Mouse (Mus musculus) liver, embryonic 14.5 days (tissue): Measurements from ENCODE around the gene Sh3pxd2a. TPM values are rescaled to one million over a fixed set of nuclear protein-coding genes. Genes with fewer than 3 reads are reported as not detected.

ENCODE experiments used
- ATAC-seq: fragments of 200-750 bp; cut with Nextera tagmentation; 2 replicates; pipeline ENCODE4 v1.8.0; 2017; ENCODE audit warnings: moderate number of reproducible peaks, mild to moderate bottlenecking, moderate library complexity; ENCODE audit not compliant: insufficient read depth
- DNase-seq, 3 experiments: peaks; one replicate each; pipeline ENCODE4 v3.0.0-alpha.2; 2012 to 2013; ENCODE audit warnings: low read depth in 3 of 3, low spot score in 3 of 3
- H3K27ac ChIP-seq: fragments of 300-500 bp; sonication (generic); 2 replicates; pipeline ENCODE4 v1.5.1; 2014; ENCODE audit warnings: moderate library complexity, mild to moderate bottlenecking, control low read depth, inconsistent platforms
- H3K27me3 ChIP-seq: fragments of 300-500 bp; sonication (generic); 2 replicates; pipeline ENCODE4 v1.6.1; 2014; ENCODE audit warnings: mild to moderate bottlenecking, low read length, moderate library complexity; ENCODE audit not compliant: control insufficient read depth, insufficient read depth
- H3K36me3 ChIP-seq: fragments of 300-500 bp; sonication (generic); replicated peaks from 2 replicates; pipeline ENCODE4 v1.6.1; 2014; ENCODE audit warnings: low read depth; ENCODE audit not compliant: control insufficient read depth, insufficient read depth
- H3K4me1 ChIP-seq, 2 experiments: fragments of 200-500 bp in 1 of 2; fragments of 300-500 bp in 1 of 2; sonication (generic) in 1 of 2; replicated peaks; 2 replicates each; pipeline ENCODE4 v1.6.1; 2012 to 2014; ENCODE audit warnings: antibody characterized with exemption in 1 of 2, inconsistent platforms in 1 of 2, low read length in 1 of 2; ENCODE audit not compliant: control insufficient read depth in 2 of 2, insufficient read depth in 2 of 2
- H3K4me2 ChIP-seq: fragments of 300-500 bp; sonication (generic); 2 replicates; pipeline ENCODE4 v1.6.1; 2014; ENCODE audit warnings: low read depth, mild to moderate bottlenecking, control low read depth, moderate library complexity
- H3K4me3 ChIP-seq, 2 experiments: fragments of 200-500 bp in 1 of 2; fragments of 300-500 bp in 1 of 2; sonication (generic) in 1 of 2; 2 replicates each; pipeline ENCODE4 v1.5.1; 2012 to 2014; ENCODE audit warnings: low read depth in 2 of 2, low read length in 2 of 2, mild to moderate bottlenecking in 2 of 2, control low read depth in 1 of 2, inconsistent platforms in 1 of 2, moderate library complexity in 1 of 2; ENCODE audit not compliant: insufficient read depth in 1 of 2
- H3K9ac ChIP-seq: fragments of 300-500 bp; sonication (generic); replicated peaks from 2 replicates; pipeline ENCODE4 v1.6.1; 2014; ENCODE audit warnings: mild to moderate bottlenecking, control low read depth, moderate library complexity
- H3K9me3 ChIP-seq: fragments of 300-500 bp; sonication (generic); 2 replicates; pipeline ENCODE4 v1.6.1; 2016; ENCODE audit warnings: low read length, mixed read lengths; ENCODE audit not compliant: control insufficient read depth
- CTCF ChIP-seq: IDR thresholded peaks from 2 replicates; pipeline ENCODE4 v1.5.1; 2016; ENCODE audit warnings: antibody characterized with exemption, low read depth, control low read depth
- EP300 ChIP-seq: IDR thresholded peaks from 2 replicates; pipeline ENCODE4 v1.6.1; 2016; ENCODE audit warnings: antibody characterized with exemption, low read depth
- WGBS: fragments of 180-500 bp; shearing (Covaris S2); extraction: QIAGEN DNeasy Blood & Tissue Kit; methylation state at CpG from one replicate; pipeline ENCODE4 v1.1.7; 2014; ENCODE audit not compliant: insufficient replicate concordance; 5-methylcytosine and 5-hydroxymethylcytosine counted together
- polyA plus RNA-seq, 2 experiments: library from polyadenylated mRNA; depleted of rRNA in 1 of 2; stranded (reverse) in 1 of 2; unstranded in 1 of 2; fragments of >200 nt; fragmentation: Nextera tagmentation in 1 of 2; extraction: Ambion mirVana in 1 of 2; gene quantifications; 2 replicates each; pipeline versions ENCODE4 v1.2.1 to v1.2.3; 2012 to 2014

The Sh3pxd2a gene
- polyA plus RNA-seq, 2 experiments = 0.50 to 1.6 TPM

DNA sequence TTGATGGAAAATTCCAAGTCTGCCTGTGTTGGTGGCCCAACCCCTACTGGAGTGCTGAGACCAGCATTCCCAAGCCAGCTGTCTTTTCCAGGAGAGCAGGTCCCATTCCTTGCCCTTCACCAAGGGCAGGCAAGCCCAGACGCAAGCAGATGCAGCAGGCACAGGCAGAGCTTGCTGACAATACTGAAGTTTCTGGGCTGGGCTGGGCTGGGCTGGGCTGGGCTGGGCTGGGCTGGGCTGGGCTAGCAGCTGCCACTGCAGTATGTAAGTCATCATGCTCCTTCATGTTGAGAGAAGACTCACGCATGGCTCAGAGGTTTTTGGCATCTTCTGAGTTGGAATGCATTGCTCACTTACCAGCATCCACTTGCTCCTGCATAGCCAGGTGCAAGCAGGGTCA is 27.7 kb upstream of the Sh3pxd2a start:
- H3K4me2 ChIP-seq = no peak overlapping the region
- H3K9ac ChIP-seq = no peak overlapping the region
- WGBS = 74% methylated on average over 2 of the region's 2 CpGs
- H3K4me1 ChIP-seq = no peaks in the 10 kb centered on the region
- ATAC-seq (no peak), DNase-seq (no peak)
- no peak overlapping the region for H3K4me3 ChIP-seq
- TF ChIP-seq EP300 (no peak), CTCF (no peak)
- H3K27me3 ChIP-seq = no peaks in the 10 kb centered on the region
- no peak overlapping the region for H3K27ac ChIP-seq
- no peaks in the 10 kb centered on the region for H3K36me3 ChIP-seq
- H3K9me3 ChIP-seq = no peaks in the 10 kb centered on the region; the same call in 1 of the 2 replicates

DNA sequence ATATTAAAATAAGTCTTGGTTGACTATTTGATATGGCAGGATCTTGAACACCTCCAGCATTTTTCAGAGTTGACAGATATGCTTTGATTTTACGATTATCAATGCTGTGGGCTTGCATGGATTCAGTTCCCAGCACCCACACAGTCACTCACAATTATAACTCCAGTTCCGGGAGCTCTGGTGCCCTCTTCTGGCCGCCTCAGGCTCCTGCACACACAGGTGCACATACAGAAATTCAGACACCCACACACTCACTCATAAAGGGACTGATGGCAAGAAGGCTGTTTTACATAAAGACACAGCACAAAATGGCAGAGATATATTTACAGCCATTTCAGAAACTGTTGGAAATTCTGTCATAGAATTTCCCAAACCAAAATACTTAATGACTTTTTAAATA is 25.0 kb upstream of the Sh3pxd2a start:
- Histone ChIP-seq H3K9me3 (no peaks in the 10 kb centered on the region; the same call in 1 of the 2 replicates), H3K9ac (no peak overlapping the region), H3K4me2 (no peak overlapping the region), H3K36me3 (no peaks in the 10 kb centered on the region), H3K27ac (no peak overlapping the region), H3K4me1 (no peaks in the 10 kb centered on the region), H3K27me3 (no peaks in the 10 kb centered on the region), H3K4me3 (no peak overlapping the region)
- TF ChIP-seq EP300 (no peak), CTCF (peak; percentile 46)
- WGBS = 59% methylated on average over 3 of the region's 3 CpGs
- ATAC-seq (no peak), DNase-seq (no peak)

- no peaks in the 10 kb centered on the region for H3K27me3 ChIP-seq
- H3K4me1 ChIP-seq = no peaks in the 10 kb centered on the region
- TF ChIP-seq CTCF = peak; percentile 65
- no peak for TF ChIP-seq EP300
- H3K27ac ChIP-seq = no peak overlapping the region
- 26% methylated on average over 4 of the region's 4 CpGs for WGBS
- ATAC-seq = no peak
- no peaks in the 10 kb centered on the region; the same call in 1 of the 2 replicates for H3K9me3 ChIP-seq
- H3K4me2 ChIP-seq = no peak overlapping the region
- no peak overlapping the region for H3K4me3 ChIP-seq
- no peaks in the 10 kb centered on the region for H3K36me3 ChIP-seq
- DNase-seq = no peak
- H3K9ac ChIP-seq = no peak overlapping the region
Observed at GRCm38 (mm10) chr19:47488250-47488649, 24.0 kb upstream of the Sh3pxd2a start.

DNA sequence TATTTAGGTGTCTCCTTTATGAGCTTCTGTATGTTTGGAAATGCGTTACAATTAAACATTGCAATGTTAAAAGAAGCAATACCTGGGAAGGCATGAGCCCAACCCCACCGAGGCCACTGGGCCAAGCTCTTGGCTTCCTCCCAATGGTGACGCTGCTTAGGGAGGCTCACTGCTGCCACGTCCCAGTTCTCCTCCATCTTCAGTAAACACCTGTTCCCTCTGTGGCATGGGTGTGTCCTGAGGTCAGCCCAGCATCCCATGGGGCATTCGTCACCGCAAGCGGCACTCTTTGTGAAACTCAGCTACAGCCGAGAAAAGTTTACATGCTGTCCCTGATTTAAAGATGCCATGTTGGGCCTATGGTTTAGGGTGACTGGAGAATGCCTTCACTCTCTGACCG is 23.4 kb upstream of the Sh3pxd2a start:
- no peak overlapping the region for H3K9ac ChIP-seq
- TF ChIP-seq EP300 = no peak
- TF ChIP-seq CTCF = no peak
- H3K9me3 ChIP-seq = no peaks in the 10 kb centered on the region; the same call in 1 of the 2 replicates
- H3K27me3 ChIP-seq = no peaks in the 10 kb centered on the region
- no peak overlapping the region for H3K27ac ChIP-seq
- no peak for ATAC-seq
- no peak for DNase-seq
- no peaks in the 10 kb centered on the region for H3K36me3 ChIP-seq
- H3K4me1 ChIP-seq = no peaks in the 10 kb centered on the region
- no peak overlapping the region for H3K4me2 ChIP-seq
- WGBS = 76% methylated on average over 9 of the region's 9 CpGs
- H3K4me3 ChIP-seq = no peak overlapping the region

DNA sequence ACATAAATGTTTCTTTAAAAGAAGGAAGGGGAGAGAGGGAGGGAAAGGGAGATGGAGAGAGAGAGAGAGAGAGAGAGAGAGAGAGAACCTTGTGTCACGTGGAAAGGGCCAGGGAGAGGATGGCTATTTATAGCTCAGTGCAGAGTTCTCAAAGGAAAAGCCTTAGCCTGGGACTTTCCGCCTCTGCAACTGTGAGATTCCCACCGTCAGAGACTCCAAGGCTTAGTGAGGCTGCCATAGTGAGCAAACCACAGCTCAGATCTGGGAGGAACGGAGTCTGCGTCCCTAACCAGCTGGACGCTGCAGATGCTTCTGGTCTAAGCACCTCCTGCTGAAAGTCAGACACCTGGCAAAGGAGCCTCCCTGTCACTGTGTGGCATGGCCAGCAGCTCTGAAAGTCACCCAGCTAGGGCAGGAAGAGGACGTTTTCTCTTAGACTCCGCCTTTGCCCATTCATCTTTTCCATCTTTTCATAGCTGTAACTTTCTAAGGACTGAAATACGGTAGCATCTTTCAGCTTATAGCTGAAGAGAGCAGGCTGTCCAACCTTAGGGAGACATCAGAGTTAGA is 21.9 kb upstream of the Sh3pxd2a start:
- DNase-seq = no peak
- Histone ChIP-seq H3K4me3 (no peak overlapping the region), H3K4me1 (no peaks in the 10 kb centered on the region), H3K9me3 (no peaks in the 10 kb centered on the region; the same call in 1 of the 2 replicates), H3K27me3 (no peaks in the 10 kb centered on the region), H3K27ac (no peak overlapping the region), H3K4me2 (no peak overlapping the region), H3K9ac (no peak overlapping the region), H3K36me3 (no peaks in the 10 kb centered on the region)
- 23% methylated on average over 9 of the region's 9 CpGs for WGBS
- TF ChIP-seq EP300 (no peak), CTCF (no peak)
- ATAC-seq = no peak

DNA sequence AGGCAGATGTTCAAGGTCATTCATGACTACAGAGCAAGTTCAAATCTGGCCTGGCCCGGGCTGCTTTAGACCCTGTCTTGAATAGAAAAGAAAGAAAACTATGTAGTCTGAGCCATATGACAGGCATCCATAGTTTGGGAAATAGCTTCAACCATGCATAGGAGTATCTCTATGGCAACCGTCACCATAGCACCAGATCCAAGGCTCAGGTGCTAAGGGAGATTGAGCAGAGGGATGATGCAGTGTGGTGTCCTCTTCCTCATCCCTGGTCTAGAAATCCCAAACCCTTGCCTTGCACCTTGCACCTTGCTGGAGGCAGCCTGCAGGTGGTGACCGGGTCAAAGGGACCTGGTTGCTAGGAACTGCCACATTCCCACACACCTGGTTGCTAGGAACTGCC is 19.9 kb upstream of the Sh3pxd2a start:
- H3K4me2 ChIP-seq = no peak overlapping the region
- no peak for ATAC-seq

More for the DNA sequence above, 19.9 kb upstream of the Sh3pxd2a start:
- 63% methylated on average over 3 of the region's 3 CpGs for WGBS
- DNase-seq = no peak
- Histone ChIP-seq H3K27me3 (no peaks in the 10 kb centered on the region), H3K4me1 (no peaks in the 10 kb centered on the region), H3K36me3 (no peaks in the 10 kb centered on the region), H3K4me3 (no peak overlapping the region), H3K27ac (no peak overlapping the region), H3K9ac (no peak overlapping the region), H3K9me3 (no peaks in the 10 kb centered on the region)
- TF ChIP-seq CTCF (no peak), EP300 (no peak)
